8 mouse cellular contexts compared by ENCODE assay signal in the genomic region with DNA sequence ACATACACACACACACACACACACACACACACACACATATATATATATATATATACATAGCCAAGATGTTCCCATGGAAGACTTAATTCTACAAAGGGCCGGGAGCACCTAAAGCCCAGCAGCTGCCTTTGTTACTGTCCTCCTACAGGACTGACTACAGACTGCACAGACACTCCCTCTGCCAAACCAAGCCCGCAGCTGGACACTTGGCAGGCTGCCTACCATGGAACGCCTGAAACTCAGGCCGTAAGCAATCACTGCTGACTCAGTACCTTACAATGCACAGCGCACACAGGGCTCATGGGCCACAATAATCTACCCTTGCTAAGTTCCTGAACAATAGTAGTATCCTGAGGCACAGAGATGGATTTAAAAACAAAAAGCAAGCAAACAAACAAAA.
DNase-seq lines count a peak whose midpoint lies in the region; ATAC-seq and TF ChIP-seq lines count a peak whose summit lies in the region.

No protein-coding gene starts in this region.

- ATAC-seq in hindbrain, embryonic 16.5 days, result peak; percentile 87
- ATAC-seq in midbrain, embryonic 13.5 days, result peak; percentile 86
- ATAC-seq in stomach, postnatal 0 days (ENCODE audit: low FRiP score, low TSS enrichment), result peak; percentile 94

- no peak overlapping the region for H3K9ac ChIP-seq in hindbrain, embryonic 16.5 days (ENCODE audit: low read depth, low read length)
- H3K9ac ChIP-seq in midbrain, embryonic 13.5 days (replicated peaks), result no peak overlapping the region
- H3K9ac ChIP-seq in stomach, postnatal 0 days (ENCODE audit: low read length), result no peak overlapping the region

- DNase-seq in MN1 (ENCODE audit: low spot score), result peak; percentile 94
- peak; percentile 76 for DNase-seq in cerebellum, adult 11 months
- DNase-seq in gastrocnemius, adult 8-10 months (ENCODE audit: low spot score in 2 of 2), result peak; percentile 62 to 79
- DNase-seq in layer of hippocampus, postnatal 14 days (ENCODE audit: low spot score in 2 of 2), result peak; percentile 29 to 57
- peak; percentile 90 for DNase-seq in stomach, postnatal 0 days (ENCODE audit: low spot score)
- DNase-seq in natural killer cell, adult 2 months (ENCODE audit: low spot score in 2 of 2), result no peak

- no peaks in the 10 kb centered on the region for H3K36me3 ChIP-seq in hindbrain, embryonic 16.5 days (ENCODE audit: control insufficient read depth, insufficient read depth, low read length)
- no peaks in the 10 kb centered on the region for H3K36me3 ChIP-seq in midbrain, embryonic 13.5 days
- H3K36me3 ChIP-seq in stomach, postnatal 0 days (ENCODE audit: control insufficient read depth, insufficient read depth, low read length), result no peaks in the 10 kb centered on the region

- 13% methylated on average over 5 of the region's 5 CpGs for WGBS in hindbrain, embryonic 16.5 days
- 34% methylated on average over 5 of the region's 5 CpGs for WGBS in midbrain, embryonic 13.5 days
- WGBS in stomach, postnatal 0 days, result 5% methylated on average over 5 of the region's 5 CpGs

- no peak overlapping the region for H3K4me3 ChIP-seq in hindbrain, embryonic 16.5 days (ENCODE audit: low read length)
- H3K4me3 ChIP-seq in midbrain, embryonic 13.5 days (replicated peaks), result no peak overlapping the region
- no peak overlapping the region for H3K4me3 ChIP-seq in stomach, postnatal 0 days (ENCODE audit: low read depth, low read length)

- no peak for TF ChIP-seq EP300 in stomach, postnatal 0 days (optimal IDR thresholded peaks at IDR 0.05)

- H3K4me1 ChIP-seq in hindbrain, embryonic 16.5 days (ENCODE audit: control insufficient read depth, insufficient read depth, low read depth, low read length), result peaks cover 7% of the 10 kb centered on the region
- H3K4me1 ChIP-seq in midbrain, embryonic 13.5 days (replicated peaks), result peaks cover 14% of the 10 kb centered on the region
- H3K4me1 ChIP-seq in stomach, postnatal 0 days (replicated peaks; ENCODE audit: control insufficient read depth, insufficient read depth), result no peaks in the 10 kb centered on the region

- no peaks in the 10 kb centered on the region for H3K27me3 ChIP-seq in hindbrain, embryonic 16.5 days (replicated peaks; ENCODE audit: control insufficient read depth, insufficient read depth, low read length)
- no peaks in the 10 kb centered on the region for H3K27me3 ChIP-seq in midbrain, embryonic 13.5 days
- no peaks in the 10 kb centered on the region for H3K27me3 ChIP-seq in stomach, postnatal 0 days (ENCODE audit: control insufficient read depth, insufficient read depth, low read length)

- no peak overlapping the region for H3K27ac ChIP-seq in hindbrain, embryonic 16.5 days (ENCODE audit: low read depth, low read length)
- peak overlapping the region; percentile 16; the same call in 1 of the 2 replicates for H3K27ac ChIP-seq in midbrain, embryonic 13.5 days
- no peak overlapping the region for H3K27ac ChIP-seq in stomach, postnatal 0 days (replicated peaks)

- no peaks in the 10 kb centered on the region for H3K9me3 ChIP-seq in hindbrain, embryonic 16.5 days (ENCODE audit: control insufficient read depth, low read length)
- no peaks in the 10 kb centered on the region for H3K9me3 ChIP-seq in midbrain, embryonic 13.5 days
- no peaks in the 10 kb centered on the region for H3K9me3 ChIP-seq in stomach, postnatal 0 days (ENCODE audit: control insufficient read depth, low read length)

- no peak overlapping the region for H3K4me2 ChIP-seq in hindbrain, embryonic 16.5 days (ENCODE audit: low read length)
- H3K4me2 ChIP-seq in midbrain, embryonic 13.5 days (replicated peaks), result no peak overlapping the region
- no peak overlapping the region for H3K4me2 ChIP-seq in stomach, postnatal 0 days (replicated peaks; ENCODE audit: low read depth)

- peak; percentile 52 for TF ChIP-seq CTCF in stomach, postnatal 0 days (IDR thresholded peaks at IDR 0.05; ENCODE audit: low read depth)

Comparison
In these comparisons a context has a peak if more than half of its experiments do, and no peak if none do; other contexts are left out.
1. DNase-seq: peak in MN1 (single experiment), cerebellum, adult 11 months (single experiment), gastrocnemius, adult 8-10 months (2 of 2), layer of hippocampus, postnatal 14 days (2 of 2) and stomach, postnatal 0 days (single experiment); none in natural killer cell, adult 2 months (0 of 2).
2. Peak in every context shown above with its lines, with median percentiles within 50 percentile points of each other: ATAC-seq.